Mouse (Mus musculus): ENCODE results near the gene Sgce.

The Sgce gene

DNA sequence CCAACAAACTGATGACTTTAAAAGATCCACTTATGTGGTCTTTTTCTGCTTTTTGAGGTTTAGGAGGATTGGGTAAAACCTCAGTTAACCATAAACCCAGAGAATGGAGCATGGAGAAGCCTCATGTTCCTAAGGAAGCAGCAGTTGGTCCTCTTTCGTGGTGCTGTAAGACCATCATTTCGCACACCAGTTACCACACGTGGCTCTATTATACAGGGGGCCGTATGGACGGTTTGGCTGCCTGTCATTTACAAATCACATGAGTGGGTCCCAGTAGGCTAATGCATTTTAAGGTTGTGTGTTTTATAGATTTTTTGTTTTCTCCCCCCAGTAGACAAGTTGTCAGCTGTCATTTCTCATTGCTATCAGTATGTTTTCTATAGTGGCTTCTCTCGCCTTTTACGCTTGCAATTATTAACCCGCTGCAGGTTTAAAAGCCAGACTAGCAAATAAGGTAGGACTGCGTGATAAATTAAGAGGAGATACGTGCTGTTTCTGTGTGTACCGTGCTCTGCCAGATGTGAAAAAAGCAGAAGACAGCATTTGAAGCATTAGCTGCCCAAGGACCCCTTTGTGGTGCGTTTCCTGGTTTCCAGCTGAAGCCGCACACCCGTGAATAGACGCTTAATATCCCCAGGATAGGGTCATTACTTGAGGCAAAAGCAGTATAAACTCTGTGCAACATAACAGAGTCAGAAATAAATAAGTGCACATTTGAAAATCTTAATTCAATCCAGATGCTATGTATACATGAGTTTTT lies 22.8 kb downstream of the Sgce start:
- no peak for DNase-seq (ENCODE audit: low read depth in 1 of 2, low spot score in 2 of 2)

- DNase-seq (ENCODE audit: low read depth in 1 of 2, low spot score in 2 of 2), result no peak
These were observed 24.3 kb downstream of the Sgce start for GRCm38 (mm10) chr6:4722739-4723138.

DNA sequence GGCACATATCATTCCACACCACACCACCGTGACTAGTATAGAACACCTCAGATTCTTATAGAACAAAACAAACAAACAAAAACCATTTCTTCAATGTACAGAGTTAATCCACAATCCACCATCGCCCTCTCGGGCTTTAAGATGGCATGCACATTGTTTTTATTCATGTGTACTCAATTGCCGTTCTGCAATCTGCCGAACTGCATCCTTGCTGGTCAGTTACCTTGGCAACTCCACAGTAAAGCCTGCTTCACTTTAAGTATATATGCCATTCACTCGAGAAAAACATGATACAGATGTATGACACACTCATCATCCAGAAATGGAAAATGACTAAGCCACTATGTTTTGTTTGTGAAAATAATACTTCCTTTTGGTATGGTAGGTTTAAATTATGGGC lies 24.9 kb downstream of the Sgce start:
- DNase-seq (ENCODE audit: low read depth in 1 of 2, low spot score in 2 of 2), result no peak

DNA sequence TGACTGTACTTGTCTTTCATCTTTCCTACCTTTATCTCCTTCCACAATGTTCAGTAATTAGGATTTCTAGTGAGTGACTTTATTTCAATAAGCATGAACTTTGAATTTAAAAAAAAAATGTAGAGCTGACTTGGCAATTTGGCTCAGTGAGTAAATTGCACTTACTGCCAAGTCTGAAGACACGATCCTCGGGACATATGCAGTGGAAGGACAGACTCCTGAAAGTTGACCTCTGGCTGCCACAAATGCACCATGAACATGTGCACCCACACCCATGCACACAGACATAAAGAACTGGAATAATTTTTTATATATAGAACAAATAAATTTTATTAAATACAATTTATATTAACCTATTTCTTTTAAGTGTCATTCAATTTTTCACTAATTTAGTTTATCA lies 29.7 kb downstream of the Sgce start:
- no peak for DNase-seq (ENCODE audit: low read depth in 1 of 2, low spot score in 2 of 2)

DNA sequence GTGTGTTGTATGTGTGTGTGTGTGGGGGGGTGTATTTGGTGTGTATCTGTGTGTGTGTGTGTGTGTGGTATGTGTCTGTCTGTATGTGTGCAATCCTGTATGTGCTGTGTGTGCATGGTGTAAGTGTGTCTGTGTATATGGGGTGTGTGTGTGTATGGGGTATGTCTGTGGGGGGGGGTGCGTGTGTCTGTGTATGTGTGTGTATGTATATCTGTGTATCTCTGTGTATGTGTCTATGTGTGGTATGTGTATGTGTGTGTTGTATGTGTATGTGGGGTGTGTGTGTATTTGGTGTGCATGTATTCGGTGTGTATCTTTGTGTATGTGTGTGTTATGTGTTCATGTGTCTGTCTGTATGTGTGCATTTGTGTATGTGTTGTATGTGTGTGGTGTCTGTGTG lies 30.8 kb downstream of the Sgce start:
- DNase-seq (ENCODE audit: low read depth in 1 of 2, low spot score in 2 of 2), result no peak

- no peak for DNase-seq (ENCODE audit: low read depth in 1 of 2, low spot score in 2 of 2)
These were observed 38.0 kb downstream of the Sgce start for GRCm38 (mm10) chr6:4708971-4709370.

DNA sequence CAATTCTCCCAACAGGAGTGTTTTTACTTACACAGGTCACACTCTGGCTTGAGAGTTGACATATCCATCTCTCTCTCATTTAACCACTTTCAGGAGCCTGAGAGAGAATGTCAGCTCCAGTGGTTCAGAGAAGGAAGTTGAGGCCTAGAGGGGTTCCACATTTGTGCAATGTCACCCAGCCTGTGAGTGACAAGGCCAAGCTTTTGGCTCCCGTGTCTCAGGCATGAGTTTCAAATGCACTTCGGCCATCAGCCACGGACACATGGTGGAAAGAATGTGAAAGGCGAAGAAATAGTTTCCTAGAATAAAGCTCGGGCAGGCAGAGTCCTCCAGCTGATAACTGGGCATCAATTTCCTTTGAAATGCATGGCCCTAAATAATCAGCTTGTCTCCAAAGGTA lies 40.6 kb downstream of the Sgce start:
- no peak for DNase-seq (ENCODE audit: low read depth in 1 of 2, low spot score in 2 of 2)

DNA sequence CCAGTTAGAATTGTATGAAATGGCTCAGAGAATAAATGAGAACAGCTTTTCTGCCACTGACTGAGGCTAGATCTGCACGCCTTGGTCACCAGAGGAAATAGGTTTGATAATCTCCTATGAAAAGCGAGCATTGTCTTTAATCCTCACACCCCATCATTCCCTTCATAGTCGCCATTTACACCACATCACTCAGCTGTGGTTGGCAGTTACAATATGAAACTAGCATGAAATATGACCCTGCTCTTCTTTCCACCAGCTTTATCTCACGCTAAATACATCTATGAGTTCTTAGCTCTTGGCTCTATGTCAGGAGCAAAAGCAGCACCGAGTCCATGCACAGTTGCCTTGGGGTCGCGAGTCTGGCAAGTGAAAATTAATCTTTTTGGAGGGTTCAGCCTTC lies 43.1 kb downstream of the Sgce start:
- DNase-seq (ENCODE audit: low read depth in 1 of 2, low spot score in 2 of 2), result no peak

DNA sequence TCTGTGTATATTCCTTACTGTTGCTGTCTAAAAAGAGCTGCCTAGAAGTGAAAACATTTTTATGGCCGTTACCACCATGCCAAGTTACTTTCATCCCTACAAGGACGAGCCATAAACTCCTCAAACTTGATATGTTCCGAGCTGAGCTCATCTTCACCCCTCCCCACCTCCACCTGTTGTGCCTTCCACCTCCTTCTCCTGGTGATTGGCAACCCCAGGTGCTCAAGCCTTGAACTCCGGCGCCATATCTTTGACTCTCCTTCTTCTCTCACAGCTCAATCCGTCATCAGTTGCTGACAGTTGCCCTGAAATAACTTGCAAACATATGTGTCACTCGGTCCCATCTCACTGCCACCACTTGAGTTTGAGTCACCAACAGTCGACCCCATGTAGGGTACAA lies 45.4 kb downstream of the Sgce start:
- no peak for DNase-seq (ENCODE audit: low read depth in 1 of 2, low spot score in 2 of 2)

DNA sequence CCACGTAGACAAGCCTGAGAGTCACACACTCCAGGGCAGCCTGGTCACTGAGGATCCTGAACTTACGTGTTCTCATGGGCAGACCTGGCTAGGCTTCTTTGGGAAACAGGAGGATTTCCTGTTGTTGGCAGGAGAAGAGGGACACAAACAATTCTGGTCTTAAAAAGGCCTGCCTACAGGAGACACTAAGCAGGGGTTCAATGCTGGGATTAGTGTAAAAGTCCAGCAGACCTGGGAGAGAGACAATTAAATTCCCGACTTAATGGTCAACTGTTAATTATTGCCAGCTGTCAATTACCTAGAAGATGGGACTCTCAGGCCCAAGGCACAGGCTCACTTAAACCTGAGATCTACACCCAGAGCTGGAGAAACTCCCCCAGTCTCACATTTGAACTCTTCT lies 51.2 kb downstream of the Sgce start:
- DNase-seq (ENCODE audit: low read depth in 1 of 2, low spot score in 2 of 2), result no peak

GRCm38 (mm10) chr6:4694672-4695231 lies 52.3 kb downstream of the Sgce start:
- DNase-seq (ENCODE audit: low read depth in 1 of 2, low spot score in 2 of 2), result no peak

DNA sequence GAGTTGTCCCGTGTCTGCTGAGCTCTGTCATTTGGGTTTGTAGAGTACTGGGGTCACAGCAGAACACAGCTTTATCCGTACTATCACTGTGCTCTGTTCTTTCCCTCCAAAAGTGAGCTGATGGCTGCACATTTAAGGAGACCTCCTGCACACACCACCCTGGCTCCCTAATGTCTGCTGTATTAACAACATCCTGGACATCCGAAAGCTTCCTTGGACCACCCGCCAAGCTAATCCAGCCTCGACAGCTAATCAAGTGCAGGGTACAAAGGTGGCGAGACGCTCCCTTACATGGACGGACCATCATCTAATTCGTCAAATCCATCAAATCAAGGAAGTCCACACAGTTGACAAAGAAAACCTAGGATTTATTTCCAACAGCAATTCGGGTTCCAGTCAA lies 53.5 kb downstream of the Sgce start:
- no peak for DNase-seq (ENCODE audit: low read depth in 1 of 2, low spot score in 2 of 2)

GRCm38 (mm10) chr6:4690438-4690837 lies 56.6 kb downstream of the Sgce start:
- no peak for DNase-seq (ENCODE audit: low read depth in 1 of 2, low spot score in 2 of 2)

- no peak for DNase-seq (ENCODE audit: low read depth in 1 of 2, low spot score in 2 of 2)
These were observed 62.2 kb downstream of the Sgce start for GRCm38 (mm10) chr6:4684706-4685340.

GRCm38 (mm10) chr6:4680576-4680975 lies 66.4 kb downstream of the Sgce start:
- no peak for DNase-seq (ENCODE audit: low read depth in 1 of 2, low spot score in 2 of 2)

DNA sequence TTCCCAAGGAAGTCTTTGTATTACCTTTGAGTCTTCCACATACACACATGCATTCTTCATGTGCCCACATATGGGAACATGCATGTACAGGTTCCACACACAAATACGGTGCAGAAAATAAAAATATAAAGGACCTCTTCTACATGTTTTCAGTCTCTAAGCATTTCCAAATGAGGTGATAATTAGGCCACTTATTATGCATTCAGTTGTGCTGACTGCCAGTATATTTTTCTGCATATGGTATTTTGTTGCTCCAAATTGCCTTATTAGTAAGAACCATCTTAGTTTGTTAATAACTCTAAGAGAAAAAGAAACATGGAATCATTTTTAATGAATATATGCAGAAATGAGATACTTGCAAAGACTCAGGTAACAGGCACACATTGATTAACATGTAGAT lies 67.0 kb downstream of the Sgce start:
- no peak for DNase-seq (ENCODE audit: low read depth in 1 of 2, low spot score in 2 of 2)

DNA sequence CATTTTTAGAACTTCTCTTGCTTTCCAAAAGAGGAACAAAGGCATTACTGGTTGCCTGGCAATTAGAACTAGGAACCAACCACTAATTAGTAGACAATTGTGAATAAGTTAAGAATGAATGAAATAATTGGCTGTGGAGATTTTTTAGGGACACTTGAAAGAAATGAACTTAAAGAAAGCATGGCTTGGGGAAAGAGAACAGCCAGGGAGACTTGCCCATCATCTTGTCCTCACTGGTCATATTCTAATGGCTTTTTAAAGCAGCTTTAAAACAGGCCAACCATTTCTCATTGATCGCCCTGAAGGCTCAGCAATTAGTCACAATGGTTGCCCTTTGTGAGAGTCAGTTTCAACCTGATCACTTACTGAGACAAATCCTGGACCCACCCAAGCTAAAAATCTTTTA lies 69.6 kb downstream of the Sgce start:
- no peak for DNase-seq (ENCODE audit: low read depth in 1 of 2, low spot score in 2 of 2)

DNA sequence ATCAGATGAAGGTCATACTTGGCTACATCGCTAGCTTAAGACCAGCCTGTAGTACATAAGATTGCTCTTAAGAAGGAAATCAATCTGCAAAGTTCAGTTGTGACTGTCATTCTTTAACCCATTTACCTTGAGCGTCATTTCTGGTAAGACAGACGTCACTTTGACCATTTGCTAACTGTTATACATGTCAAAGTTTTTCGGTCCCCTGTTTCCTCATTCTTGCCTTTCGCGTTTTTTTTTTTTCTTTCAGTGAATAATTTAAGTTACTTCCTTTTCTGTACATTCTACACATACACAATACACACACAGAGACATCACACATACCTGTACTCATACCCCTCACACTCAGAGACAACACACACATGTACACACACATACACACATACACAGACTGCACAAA lies 81.9 kb downstream of the Sgce start:
- DNase-seq (ENCODE audit: low read depth in 1 of 2, low spot score in 2 of 2), result no peak

DNA sequence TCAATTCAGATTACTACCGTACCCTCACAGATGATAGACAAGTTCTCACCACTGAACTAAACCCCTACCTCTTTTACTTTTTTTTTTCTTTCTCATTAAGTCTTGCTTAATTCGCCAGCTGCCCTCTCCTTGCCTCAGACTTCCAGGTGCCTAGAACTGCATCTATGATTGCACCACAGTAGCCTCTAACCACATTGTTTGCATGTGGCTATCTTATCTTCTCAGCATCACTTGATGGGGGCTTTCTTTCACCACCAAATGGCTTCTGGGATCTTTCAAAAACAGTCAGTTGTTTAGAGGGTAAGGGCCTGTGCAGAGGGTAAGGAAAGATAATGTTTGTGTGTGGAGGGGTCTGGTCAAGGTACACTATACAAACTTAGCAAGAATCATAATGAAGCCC lies 82.7 kb downstream of the Sgce start:
- DNase-seq (ENCODE audit: low read depth in 1 of 2, low spot score in 2 of 2), result no peak

GRCm38 (mm10) chr6:4663516-4663915 lies 83.5 kb downstream of the Sgce start:
- no peak for DNase-seq (ENCODE audit: low read depth in 1 of 2, low spot score in 2 of 2)

- no peak for DNase-seq (ENCODE audit: low read depth in 1 of 2, low spot score in 2 of 2)
These were observed 88.1 kb downstream of the Sgce start for GRCm38 (mm10) chr6:4658861-4659260.

DNA sequence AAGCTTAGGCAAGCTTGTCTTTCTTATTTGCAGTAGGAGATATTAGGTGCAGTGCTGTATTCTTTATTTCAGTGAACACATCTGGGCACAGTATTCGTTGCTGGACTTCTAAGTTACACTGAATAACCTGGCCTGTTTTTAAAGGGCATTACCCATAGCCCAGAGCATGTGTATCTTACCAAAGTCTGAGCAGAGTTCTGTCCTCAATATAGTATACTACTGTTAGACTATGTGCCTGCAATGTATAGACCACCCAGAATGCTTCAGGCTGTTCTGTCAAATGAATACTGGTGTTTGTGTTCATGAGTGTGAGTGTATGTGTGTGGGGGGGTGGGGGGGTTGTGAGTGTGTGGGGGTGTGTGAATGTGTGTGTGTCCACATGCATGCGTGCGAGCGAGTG lies 91.1 kb downstream of the Sgce start:
- no peak for DNase-seq (ENCODE audit: low read depth in 1 of 2, low spot score in 2 of 2)

DNA sequence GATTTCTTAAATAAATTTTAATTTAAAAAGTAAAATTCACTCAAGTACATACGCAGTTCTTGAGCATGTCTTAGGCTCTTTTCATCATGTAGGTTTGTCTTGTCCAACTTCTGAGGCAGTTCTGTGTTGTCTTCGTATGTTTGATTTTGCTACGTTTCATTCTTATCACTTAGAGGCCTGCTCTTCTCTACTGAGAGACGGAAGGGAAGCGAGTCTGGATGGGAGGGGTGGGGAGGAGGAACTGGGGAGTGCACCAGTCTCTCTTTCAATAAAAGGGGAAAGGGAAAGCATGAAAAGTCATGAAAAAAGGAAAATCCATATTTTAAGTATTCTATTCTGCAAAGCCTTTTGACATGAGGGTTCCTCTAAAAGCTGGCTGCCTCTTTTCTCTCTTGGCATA lies 91.5 kb downstream of the Sgce start:
- DNase-seq (ENCODE audit: low read depth in 1 of 2, low spot score in 2 of 2), result no peak

Measured in monocyte, adult 2 months (primary cell).